Mouse (Mus musculus) intestine, embryonic 16.5 days (tissue): ENCODE results near the gene Tpk1. TPM values are rescaled to one million over a fixed set of nuclear protein-coding genes. Genes with fewer than 3 reads are reported as not detected.

Source experiments
- ATAC-seq: fragments of 200-750 bp; cut with Nextera tagmentation; 2 replicates; pipeline ENCODE4 v1.8.0; 2017; ENCODE audit warnings: moderate TSS enrichment, moderate library complexity
- H3K27ac ChIP-seq: fragments of 300-500 bp; sonication (generic); 2 replicates; pipeline ENCODE4 v1.5.1; 2014; ENCODE audit warnings: mild to moderate bottlenecking, low read length
- H3K27me3 ChIP-seq: fragments of 300-500 bp; sonication (generic); replicated peaks from 2 replicates; pipeline ENCODE4 v1.6.1; 2014; ENCODE audit warnings: low read length, control low read depth, mixed read lengths; ENCODE audit not compliant: control insufficient read depth, insufficient read depth
- H3K36me3 ChIP-seq: fragments of 300-500 bp; sonication (generic); 2 replicates; pipeline ENCODE4 v1.6.1; 2014; ENCODE audit warnings: low read length, control low read depth; ENCODE audit not compliant: control insufficient read depth, insufficient read depth
- H3K4me1 ChIP-seq: fragments of 300-500 bp; sonication (generic); 2 replicates; pipeline ENCODE4 v1.6.1; 2014; ENCODE audit warnings: low read length, control low read depth, mixed read lengths; ENCODE audit not compliant: control insufficient read depth, insufficient read depth
- H3K4me2 ChIP-seq: fragments of 300-500 bp; sonication (generic); 2 replicates; pipeline ENCODE4 v1.6.1; 2014; ENCODE audit warnings: low read depth, low read length, control low read depth
- H3K4me3 ChIP-seq: fragments of 300-500 bp; sonication (generic); 2 replicates; pipeline ENCODE4 v1.5.1; 2014; ENCODE audit warnings: mild to moderate bottlenecking, low read length
- H3K9ac ChIP-seq: fragments of 300-500 bp; sonication (generic); 2 replicates; pipeline ENCODE4 v1.6.1; 2014; ENCODE audit warnings: low read depth, low read length
- H3K9me3 ChIP-seq: fragments of 300-500 bp; sonication (generic); 2 replicates; pipeline ENCODE4 v1.6.1; 2016; ENCODE audit warnings: low read length, control low read depth; ENCODE audit not compliant: control insufficient read depth
- WGBS: fragments of 180-500 bp; shearing (Covaris S2); extraction: QIAGEN DNeasy Blood & Tissue Kit; methylation state at CpG from one replicate; pipeline ENCODE4 v1.1.7; 2014; 5-methylcytosine and 5-hydroxymethylcytosine counted together
- polyA plus RNA-seq: library from polyadenylated mRNA; unstranded; fragments of >200 nt; fragmentation: Nextera tagmentation; extraction: Ambion mirVana; gene quantifications from 2 replicates; pipeline ENCODE4 v1.2.1, GENCODE M21; 2015

The Tpk1 gene
- polyA plus RNA-seq, 1 experiment from 2014 or later = 25.7 TPM

- 64% methylated on average over 2 of the region's 2 CpGs for WGBS
- Histone ChIP-seq H3K9ac (no peak overlapping the region), H3K27ac (no peak overlapping the region), H3K4me3 (no peak overlapping the region), H3K4me1 (no peaks in the 10 kb centered on the region), H3K36me3 (no peaks in the 10 kb centered on the region), H3K27me3 (no peaks in the 10 kb centered on the region), H3K9me3 (no peaks in the 10 kb centered on the region), H3K4me2 (no peak overlapping the region)
- no peak for ATAC-seq
Measured at GRCm38 (mm10) chr6:43395538-43395937, 270.5 kb downstream of the Tpk1 start.

GRCm38 (mm10) chr6:43391358-43391757, 274.7 kb downstream of the Tpk1 start:
- H3K27me3 ChIP-seq = no peaks in the 10 kb centered on the region
- no peaks in the 10 kb centered on the region for H3K9me3 ChIP-seq
- H3K4me2 ChIP-seq = no peak overlapping the region
- no peak overlapping the region for H3K4me3 ChIP-seq
- 66% methylated on average over 1 of the region's 1 CpGs for WGBS
- no peaks in the 10 kb centered on the region; the same call in 1 of the 2 replicates for H3K4me1 ChIP-seq
- ATAC-seq = no peak
- no peaks in the 10 kb centered on the region for H3K36me3 ChIP-seq
- no peak overlapping the region for H3K27ac ChIP-seq
- no peak overlapping the region for H3K9ac ChIP-seq

- H3K27me3 ChIP-seq = no peaks in the 10 kb centered on the region
- peak; percentile 91 for ATAC-seq
- no peak overlapping the region for H3K9ac ChIP-seq
- no peak overlapping the region for H3K4me3 ChIP-seq
- no peaks in the 10 kb centered on the region; the same call in 1 of the 2 replicates for H3K4me1 ChIP-seq
- 24% methylated on average over 1 of the region's 1 CpGs for WGBS
- no peak overlapping the region for H3K27ac ChIP-seq
- H3K9me3 ChIP-seq = no peaks in the 10 kb centered on the region
- H3K36me3 ChIP-seq = no peaks in the 10 kb centered on the region
- H3K4me2 ChIP-seq = no peak overlapping the region
Measured at GRCm38 (mm10) chr6:43387273-43387672, 278.8 kb downstream of the Tpk1 start.

- Histone ChIP-seq H3K9me3 (no peaks in the 10 kb centered on the region), H3K27me3 (no peaks in the 10 kb centered on the region), H3K27ac (no peak overlapping the region), H3K4me3 (no peak overlapping the region), H3K4me2 (no peak overlapping the region), H3K4me1 (no peaks in the 10 kb centered on the region; the same call in 1 of the 2 replicates), H3K36me3 (no peaks in the 10 kb centered on the region), H3K9ac (no peak overlapping the region)
- ATAC-seq = no peak
- WGBS = 61% methylated on average over 3 of the region's 3 CpGs
Measured at GRCm38 (mm10) chr6:43384841-43385240, 281.2 kb downstream of the Tpk1 start.

GRCm38 (mm10) chr6:43384304-43384703, 281.8 kb downstream of the Tpk1 start:
- H3K9ac ChIP-seq = no peak overlapping the region
- H3K4me2 ChIP-seq = no peak overlapping the region
- H3K4me3 ChIP-seq = no peak overlapping the region
- no peaks in the 10 kb centered on the region for H3K9me3 ChIP-seq
- no peak overlapping the region for H3K27ac ChIP-seq
- H3K4me1 ChIP-seq = no peaks in the 10 kb centered on the region; the same call in 1 of the 2 replicates
- no peak for ATAC-seq
- no peaks in the 10 kb centered on the region for H3K27me3 ChIP-seq
- H3K36me3 ChIP-seq = no peaks in the 10 kb centered on the region
- WGBS = 60% methylated on average over 2 of the region's 3 CpGs

- Histone ChIP-seq H3K9ac (no peak overlapping the region), H3K4me3 (no peak overlapping the region), H3K27me3 (no peaks in the 10 kb centered on the region), H3K4me2 (no peak overlapping the region), H3K36me3 (no peaks in the 10 kb centered on the region), H3K4me1 (no peaks in the 10 kb centered on the region; the same call in 1 of the 2 replicates), H3K27ac (no peak overlapping the region), H3K9me3 (no peaks in the 10 kb centered on the region)
- no peak for ATAC-seq
- 88% methylated on average over 3 of the region's 3 CpGs for WGBS
Measured at GRCm38 (mm10) chr6:43382750-43383149, 283.3 kb downstream of the Tpk1 start.

GRCm38 (mm10) chr6:43382284-43382683, 283.8 kb downstream of the Tpk1 start:
- WGBS = 87% methylated on average over 3 of the region's 3 CpGs
- ATAC-seq = no peak
- no peak overlapping the region for H3K4me2 ChIP-seq
- H3K27me3 ChIP-seq = no peaks in the 10 kb centered on the region
- no peaks in the 10 kb centered on the region for H3K9me3 ChIP-seq
- no peak overlapping the region for H3K9ac ChIP-seq
- no peaks in the 10 kb centered on the region; the same call in 1 of the 2 replicates for H3K4me1 ChIP-seq
- H3K36me3 ChIP-seq = no peaks in the 10 kb centered on the region
- H3K27ac ChIP-seq = no peak overlapping the region
- H3K4me3 ChIP-seq = no peak overlapping the region

- Histone ChIP-seq H3K4me2 (no peak overlapping the region), H3K4me1 (no peaks in the 10 kb centered on the region), H3K27ac (no peak overlapping the region), H3K27me3 (no peaks in the 10 kb centered on the region), H3K36me3 (no peaks in the 10 kb centered on the region), H3K4me3 (no peak overlapping the region), H3K9ac (no peak overlapping the region), H3K9me3 (no peaks in the 10 kb centered on the region)
- 77% methylated on average over 5 of the region's 5 CpGs for WGBS
- ATAC-seq = no peak
Measured at GRCm38 (mm10) chr6:43373206-43373605, 292.9 kb downstream of the Tpk1 start.

- no peak overlapping the region for H3K4me3 ChIP-seq
- WGBS = 41% methylated on average over 1 of the region's 1 CpGs
- no peak overlapping the region for H3K4me2 ChIP-seq
- H3K4me1 ChIP-seq = no peaks in the 10 kb centered on the region; the same call in 1 of the 2 replicates
- H3K27me3 ChIP-seq = no peaks in the 10 kb centered on the region
- H3K27ac ChIP-seq = no peak overlapping the region
- no peaks in the 10 kb centered on the region for H3K9me3 ChIP-seq
- no peaks in the 10 kb centered on the region for H3K36me3 ChIP-seq
- peak; percentile 21; the same call in 1 of the 2 replicates for ATAC-seq
- no peak overlapping the region for H3K9ac ChIP-seq
Measured at GRCm38 (mm10) chr6:43367434-43367945, 298.6 kb downstream of the Tpk1 start.

GRCm38 (mm10) chr6:43366952-43367351, 299.1 kb downstream of the Tpk1 start:
- H3K9me3 ChIP-seq = no peaks in the 10 kb centered on the region
- no peak for ATAC-seq
- no peak overlapping the region for H3K4me2 ChIP-seq
- H3K4me1 ChIP-seq = no peaks in the 10 kb centered on the region; the same call in 1 of the 2 replicates
- H3K27me3 ChIP-seq = no peaks in the 10 kb centered on the region
- H3K9ac ChIP-seq = no peak overlapping the region
- no peak overlapping the region for H3K27ac ChIP-seq
- 83% methylated on average over 2 of the region's 2 CpGs for WGBS
- no peaks in the 10 kb centered on the region for H3K36me3 ChIP-seq
- H3K4me3 ChIP-seq = no peak overlapping the region
